ENCODE assay signal across 9 mouse cellular contexts in genomic region chr17:28349264-28349880, GRCm38 (mm10). TPM values are rescaled to one million over a fixed set of nuclear protein-coding genes. Genes with fewer than 3 reads are reported as not detected.
DNase-seq lines count a peak whose midpoint lies in the region; ATAC-seq and TF ChIP-seq lines count a peak whose summit lies in the region.
"Had no signal": no experiment of that assay in that cellular context is flagged by ENCODE, and none has a peak within 500 bp of the region (broad histone marks: within the 10 kb centered on the region; RNA-seq: fewer than 3 reads in every experiment).

No protein-coding gene starts in this region.

- H3K27ac ChIP-seq in heart, embryonic 12.5 days (ENCODE audit: poor library complexity, severe bottlenecking): peak overlapping the region; percentile 83
- no peak overlapping the region for H3K27ac ChIP-seq in MEL (ENCODE audit: control insufficient read depth, low read depth, low read length)
- peak overlapping the region; percentile 91 for H3K27ac ChIP-seq in midbrain, embryonic 10.5 days (replicated peaks)

- no peak for TF ChIP-seq CTCF in MEL (IDR thresholded peaks at IDR 0.05 in 2 of 3, conservative IDR thresholded peaks at IDR 0.05 in 1 of 3; ENCODE audit: control insufficient read depth in 1 of 3, insufficient read depth in 1 of 3, low read depth in 2 of 3, low read length in 3 of 3, poor library complexity in 1 of 3, severe bottlenecking in 1 of 3)

- peak overlapping the region; percentile 78 for H3K4me3 ChIP-seq in heart, embryonic 12.5 days
- H3K4me3 ChIP-seq in MEL (ENCODE audit: control insufficient read depth in 1 of 2, insufficient read depth in 1 of 2, low read depth in 2 of 2, low read length in 2 of 2): peak overlapping the region; percentile 52 to 100
- peak overlapping the region; percentile 85 for H3K4me3 ChIP-seq in midbrain, embryonic 10.5 days

- no peak for TF ChIP-seq RAD21 in MEL (IDR thresholded peaks at IDR 0.05; ENCODE audit: low read depth, low read length)

- H3K27me3 ChIP-seq in heart, embryonic 12.5 days (replicated peaks): peaks cover 26% of the 10 kb centered on the region; the same call in 1 of the 2 replicates
- H3K27me3 ChIP-seq in MEL (ENCODE audit: control insufficient read depth in 1 of 2, insufficient read depth in 2 of 2, low read length in 2 of 2): no peaks in the 10 kb centered on the region; a peak in 1 of 4 replicates
- H3K27me3 ChIP-seq in midbrain, embryonic 10.5 days (ENCODE audit: low read depth, poor library complexity, severe bottlenecking): peaks cover 80% of the 10 kb centered on the region
- H3K27me3 ChIP-seq: Patski had no signal

- peak overlapping the region; percentile 88 for H3K9ac ChIP-seq in heart, embryonic 12.5 days
- peak overlapping the region; percentile 61 for H3K9ac ChIP-seq in MEL (ENCODE audit: control insufficient read depth, low read depth, low read length, poor library complexity, severe bottlenecking)

- no peaks in the 10 kb centered on the region for H3K36me3 ChIP-seq in heart, embryonic 12.5 days
- H3K36me3 ChIP-seq in MEL (ENCODE audit: control insufficient read depth in 1 of 2, insufficient read depth in 2 of 2, low read length in 2 of 2): no peaks in the 10 kb centered on the region
- H3K36me3 ChIP-seq in midbrain, embryonic 10.5 days: no peaks in the 10 kb centered on the region

- peak overlapping the region; percentile 77 for H3K4me2 ChIP-seq in heart, embryonic 12.5 days

- peaks cover 61% of the 10 kb centered on the region for H3K4me1 ChIP-seq in heart, embryonic 12.5 days (replicated peaks)
- no peaks in the 10 kb centered on the region; a peak in 2 of 4 replicates for H3K4me1 ChIP-seq in MEL (ENCODE audit: control insufficient read depth in 1 of 2, insufficient read depth in 2 of 2, low read length in 2 of 2)
- H3K4me1 ChIP-seq in midbrain, embryonic 10.5 days: peaks cover 72% of the 10 kb centered on the region

- no peaks in the 10 kb centered on the region for H3K9me3 ChIP-seq in heart, embryonic 12.5 days (replicated peaks)
- H3K9me3 ChIP-seq in MEL (replicated peaks; ENCODE audit: insufficient read depth, low read length): no peaks in the 10 kb centered on the region
- H3K9me3 ChIP-seq in midbrain, embryonic 10.5 days (replicated peaks): no peaks in the 10 kb centered on the region

- WGBS in heart, embryonic 12.5 days: 12% methylated on average over 13 of the region's 13 CpGs
- WGBS in midbrain, embryonic 10.5 days: 12% methylated on average over 13 of the region's 13 CpGs

- DNase-seq in heart, adult 9 months (ENCODE audit: low spot score in 2 of 2): no peak
- no peak for DNase-seq in MEL (ENCODE audit: low read depth, low spot score)
- DNase-seq in heart, postnatal 4 days: peak; percentile 32
- DNase-seq in midbrain, embryonic 10.5 days (ENCODE audit: low spot score): peak; percentile 43
- DNase-seq in ovary, postnatal 36 days (ENCODE audit: low spot score): no peak
- no peak for DNase-seq in left cerebral cortex, adult 8-10 months (ENCODE audit: low spot score in 2 of 2)

- no peak for ATAC-seq in heart, embryonic 12.5 days (ENCODE audit: insufficient number of reproducible peaks, low FRiP score)
- no peak for ATAC-seq in activated CD4-positive, CD25-positive, alpha-beta regulatory T cell, adult 4 months

- no peaks in the 10 kb centered on the region; the same call in 1 of the 2 replicates for H3K79me2 ChIP-seq in MEL (ENCODE audit: control insufficient read depth, insufficient read depth, low read length, poor library complexity)

- no peak for TF ChIP-seq POLR2A in MEL (IDR thresholded peaks at IDR 0.05; ENCODE audit: control insufficient read depth in 1 of 2, insufficient read depth in 1 of 2, low read depth in 1 of 2, low read length in 2 of 2, poor library complexity in 1 of 2)

- no peak for TF ChIP-seq EP300 in MEL (IDR thresholded peaks at IDR 0.05; ENCODE audit: low read depth in 1 of 2, low read length in 2 of 2)

TF ChIP-seq in MEL, 35 proteins besides CTCF, POLR2A, EP300 and RAD21:
- TF ChIP-seq BHLHE40 (IDR thresholded peaks at IDR 0.05; ENCODE audit: borderline replicate concordance, low read depth, low read length) (no peak), GATA1 (IDR thresholded peaks at IDR 0.05; ENCODE audit: low read depth, low read length) (no peak), JUND (IDR thresholded peaks at IDR 0.05; ENCODE audit: low read depth, low read length) (no peak), POLR2AphosphoS2 (IDR thresholded peaks at IDR 0.05; ENCODE audit: low read length) (no peak), SMC3 (IDR thresholded peaks at IDR 0.05; ENCODE audit: low read depth, low read length) (no peak), NRF1 (IDR thresholded peaks at IDR 0.05; ENCODE audit: insufficient read depth, low read depth, low read length, poor library complexity, severe bottlenecking) (no peak), TAL1 (IDR thresholded peaks at IDR 0.05; ENCODE audit: low read length) (no peak), HCFC1 (IDR thresholded peaks at IDR 0.05; ENCODE audit: low read depth, low read length) (no peak), TCF12 (IDR thresholded peaks at IDR 0.05; ENCODE audit: low read depth, low read length) (no peak), MYB (IDR thresholded peaks at IDR 0.05; ENCODE audit: low read depth, low read length) (no peak), ETS1 (IDR thresholded peaks at IDR 0.05; ENCODE audit: low read depth, low read length) (no peak), ZMIZ1 (IDR thresholded peaks at IDR 0.05; ENCODE audit: low read depth, low read length) (no peak)

RNA-seq across cellular contexts. Expression of gene Tead3, which starts 1.2 kb away (rescaled TPM):
- polyA plus RNA-seq in heart, embryonic 12.5 days (2016; fragmentation: Nextera tagmentation; extraction: Ambion mirVana): 7.9 and 8.1 TPM in 2 replicates
- 0.46 and 0.73 TPM in 2 replicates for total RNA-seq in MEL (2012; rRNA removed)
- polyA plus RNA-seq in MEL (2012; ENCODE audit: insufficient read depth in 1 of 2, insufficient read length in 2 of 2, low read depth in 1 of 2, low replicate concordance in 2 of 2, missing spikeins in 1 of 2): 1 to 10 TPM in 1 of 2 experiments, not detected in 1; 4.1 TPM
- 10 to 100 TPM; 26.3 to 30.2 TPM for total RNA-seq in heart, postnatal 4 days (2021)
- 5.0 and 5.2 TPM in 2 replicates for polyA plus RNA-seq in midbrain, embryonic 10.5 days (2016; fragmentation: Nextera tagmentation; extraction: Ambion mirVana)
- total RNA-seq in left cerebral cortex, adult 8-10 months (2022): 1 to 10 TPM; 2.3 to 4.0 (median 3.0) TPM
- not detected for polyA plus RNA-seq in activated CD4-positive, CD25-positive, alpha-beta regulatory T cell, adult 4 months (2017; shearing (Covaris generic))

RNA-seq across cellular contexts. Expression of gene Tulp1, which starts 15.7 kb away (rescaled TPM):
- 3.7 and 4.6 TPM in 2 replicates for polyA plus RNA-seq in heart, embryonic 12.5 days (2016; fragmentation: Nextera tagmentation; extraction: Ambion mirVana)
- total RNA-seq in MEL (2012; rRNA removed): 0.23 and 0.49 TPM in 2 replicates
- 1 to 10 TPM in 1 of 2 experiments, not detected in 1; 2.4 TPM for polyA plus RNA-seq in MEL (2012; ENCODE audit: insufficient read depth in 1 of 2, insufficient read length in 2 of 2, low read depth in 1 of 2, low replicate concordance in 2 of 2, missing spikeins in 1 of 2)
- 1 to 10 TPM; 1.0 to 1.5 TPM for total RNA-seq in heart, postnatal 4 days (2021)
- polyA plus RNA-seq in midbrain, embryonic 10.5 days (2016; fragmentation: Nextera tagmentation; extraction: Ambion mirVana): 2.8 and 5.0 TPM in 2 replicates
- under 1 TPM in 1 of 4 experiments, not detected in 3; 0.27 TPM for total RNA-seq in left cerebral cortex, adult 8-10 months (2022)
- not detected for polyA plus RNA-seq in activated CD4-positive, CD25-positive, alpha-beta regulatory T cell, adult 4 months (2017; shearing (Covaris generic))
- polyA plus RNA-seq: Patski had no signal

RNA-seq across cellular contexts. Expression of gene Rpl10a, which starts 21.1 kb away (rescaled TPM):
- polyA plus RNA-seq in heart, embryonic 12.5 days (2016; fragmentation: Nextera tagmentation; extraction: Ambion mirVana): 301 and 344 TPM in 2 replicates
- 2,803 and 2,872 TPM in 2 replicates for total RNA-seq in MEL (2012; rRNA removed)
- 1,000 to 10,000 TPM in 1 of 2 experiments, not detected in 1; 2,044 TPM for polyA plus RNA-seq in MEL (2012; ENCODE audit: insufficient read depth in 1 of 2, insufficient read length in 2 of 2, low read depth in 1 of 2, low replicate concordance in 2 of 2, missing spikeins in 1 of 2)
- total RNA-seq in heart, postnatal 4 days (2021): 100 to 1,000 TPM; 663 to 665 TPM
- polyA plus RNA-seq in midbrain, embryonic 10.5 days (2016; fragmentation: Nextera tagmentation; extraction: Ambion mirVana): 426 and 489 TPM in 2 replicates
- 100 to 1,000 TPM; 323 to 368 (median 355) TPM for total RNA-seq in left cerebral cortex, adult 8-10 months (2022)
- 1,000 to 10,000 TPM in 1 of 2 experiments, 100 to 1,000 TPM in 1; 852 to 1,030 TPM for polyA plus RNA-seq in activated CD4-positive, CD25-positive, alpha-beta regulatory T cell, adult 4 months (2017; shearing (Covaris generic))

RNA-seq across cellular contexts. Expression of gene Fance, which starts 36.1 kb away (rescaled TPM):
- polyA plus RNA-seq in heart, embryonic 12.5 days (2016; fragmentation: Nextera tagmentation; extraction: Ambion mirVana): 21.8 and 23.0 TPM in 2 replicates
- total RNA-seq in MEL (2012; rRNA removed): 46.0 and 51.2 TPM in 2 replicates
- 100 to 1,000 TPM; 105 to 382 TPM for polyA plus RNA-seq in MEL (2012; ENCODE audit: insufficient read depth in 1 of 2, insufficient read length in 2 of 2, low read depth in 1 of 2, low replicate concordance in 2 of 2, missing spikeins in 1 of 2)
- 10 to 100 TPM; 18.7 to 19.4 TPM for total RNA-seq in heart, postnatal 4 days (2021)
- polyA plus RNA-seq in midbrain, embryonic 10.5 days (2016; fragmentation: Nextera tagmentation; extraction: Ambion mirVana): 28.2 and 30.8 TPM in 2 replicates
- 10 to 100 TPM; 29.4 to 31.2 (median 30.5) TPM for total RNA-seq in left cerebral cortex, adult 8-10 months (2022)
- 1 to 10 TPM; 3.4 to 6.4 TPM for polyA plus RNA-seq in activated CD4-positive, CD25-positive, alpha-beta regulatory T cell, adult 4 months (2017; shearing (Covaris generic))

Comparison
In these comparisons a context has a peak if more than half of its experiments do, and no peak if none do; other contexts are left out.
1. DNase-seq: peak in heart, postnatal 4 days (single experiment) and midbrain, embryonic 10.5 days (single experiment); none in heart, adult 9 months (0 of 2), MEL (single experiment), ovary, postnatal 36 days (single experiment) and left cerebral cortex, adult 8-10 months (0 of 2).
2. Peak in every context shown above with its lines, with median percentiles within 50 percentile points of each other: H3K4me3 ChIP-seq.